Mouse (Mus musculus): ENCODE results near the gene Brwd3. TPM values are rescaled to one million over a fixed set of nuclear protein-coding genes. Genes with fewer than 3 reads are reported as not detected.
A peak's percentile ranks its signal among the peaks of the same experiment; 100 is the strongest.

The Brwd3 gene
- 4.4 and 4.8 TPM in 2 replicates for polyA plus RNA-seq (2016; fragmentation: Nextera tagmentation; extraction: Ambion mirVana)

GRCm38 (mm10) chrX:108834090-108834774 is at the start of gene Brwd3:
Gene Brwd3, minus strand, starts transcription at chrX:108834372.
- H3K4me3 ChIP-seq: peak within 1 kb of the TSS; percentile 66
- H3K27ac ChIP-seq (replicated peaks): peak within 1 kb of the TSS; percentile 87
- H3K9me3 ChIP-seq: no peaks in the 10 kb centered on the region
- H3K27me3 ChIP-seq (replicated peaks; ENCODE audit: low read depth, poor library complexity, severe bottlenecking): no peaks in the 10 kb centered on the region
- H3K4me1 ChIP-seq: no peaks in the 10 kb centered on the region
- H3K36me3 ChIP-seq (replicated peaks): no peaks in the 10 kb centered on the region
- 22% methylated on average over 37 of the region's 39 CpGs for WGBS
- peak; percentile 88 for DNase-seq (ENCODE audit: low spot score)

- Histone ChIP-seq H3K36me3 (replicated peaks) (no peaks in the 10 kb centered on the region), H3K4me3 (no peak overlapping the region), H3K27me3 (replicated peaks; ENCODE audit: low read depth, poor library complexity, severe bottlenecking) (no peaks in the 10 kb centered on the region), H3K9me3 (no peaks in the 10 kb centered on the region), H3K27ac (replicated peaks) (no peak overlapping the region), H3K4me1 (no peaks in the 10 kb centered on the region)
- 86% methylated on average over 4 of the region's 4 CpGs for WGBS
- no peak for DNase-seq (ENCODE audit: low spot score)
These were observed 28.5 kb upstream of the Brwd3 start for GRCm38 (mm10) chrX:108862632-108863031.

- Histone ChIP-seq H3K27me3 (replicated peaks; ENCODE audit: low read depth, poor library complexity, severe bottlenecking) (no peaks in the 10 kb centered on the region), H3K27ac (replicated peaks) (no peak overlapping the region), H3K4me1 (no peaks in the 10 kb centered on the region), H3K9me3 (no peaks in the 10 kb centered on the region), H3K4me3 (no peak overlapping the region), H3K36me3 (replicated peaks) (no peaks in the 10 kb centered on the region)
- DNase-seq (ENCODE audit: low spot score): no peak
- 92% methylated on average over 2 of the region's 2 CpGs for WGBS
These were observed 8.5 kb upstream of the Brwd3 start for GRCm38 (mm10) chrX:108842705-108843104.

GRCm38 (mm10) chrX:108836416-108836815 is 2.2 kb upstream of the Brwd3 start:
- WGBS: 94% methylated on average over 2 of the region's 2 CpGs
- Histone ChIP-seq H3K9me3 (no peaks in the 10 kb centered on the region), H3K4me3 (no peak overlapping the region), H3K27me3 (replicated peaks; ENCODE audit: low read depth, poor library complexity, severe bottlenecking) (no peaks in the 10 kb centered on the region), H3K36me3 (replicated peaks) (no peaks in the 10 kb centered on the region), H3K4me1 (no peaks in the 10 kb centered on the region), H3K27ac (replicated peaks) (no peak overlapping the region)
- no peak for DNase-seq (ENCODE audit: low spot score)

GRCm38 (mm10) chrX:108835233-108835632 is 1.1 kb upstream of the Brwd3 start:
- 74% methylated on average over 5 of the region's 5 CpGs for WGBS
- no peaks in the 10 kb centered on the region for H3K36me3 ChIP-seq (replicated peaks)
- peak overlapping the region; percentile 72; the same call in 1 of the 2 replicates for H3K27ac ChIP-seq (replicated peaks)
- no peaks in the 10 kb centered on the region for H3K4me1 ChIP-seq
- no peaks in the 10 kb centered on the region for H3K27me3 ChIP-seq (replicated peaks; ENCODE audit: low read depth, poor library complexity, severe bottlenecking)
- H3K4me3 ChIP-seq: peak overlapping the region; percentile 66; the same call in 1 of the 2 replicates
- DNase-seq (ENCODE audit: low spot score): no peak
- no peaks in the 10 kb centered on the region for H3K9me3 ChIP-seq

GRCm38 (mm10) chrX:108833381-108834020 is 671 bp downstream of the Brwd3 start:
- peak; percentile 35 for DNase-seq (ENCODE audit: low spot score)
- WGBS: 24% methylated on average over 21 of the region's 21 CpGs
- Histone ChIP-seq H3K4me3 (peak overlapping the region; percentile 66), H3K36me3 (replicated peaks) (no peaks in the 10 kb centered on the region), H3K27ac (replicated peaks) (peak overlapping the region; percentile 87), H3K27me3 (replicated peaks; ENCODE audit: low read depth, poor library complexity, severe bottlenecking) (no peaks in the 10 kb centered on the region), H3K9me3 (no peaks in the 10 kb centered on the region), H3K4me1 (no peaks in the 10 kb centered on the region)

GRCm38 (mm10) chrX:108832674-108833189 is 1.4 kb downstream of the Brwd3 start:
- no peaks in the 10 kb centered on the region for H3K27me3 ChIP-seq (replicated peaks; ENCODE audit: low read depth, poor library complexity, severe bottlenecking)
- H3K4me1 ChIP-seq: no peaks in the 10 kb centered on the region
- 20% methylated on average over 13 of the region's 13 CpGs for WGBS
- H3K27ac ChIP-seq (replicated peaks): peak overlapping the region; percentile 87
- DNase-seq (ENCODE audit: low spot score): peak; percentile 77
- H3K9me3 ChIP-seq: no peaks in the 10 kb centered on the region
- peak overlapping the region; percentile 66 for H3K4me3 ChIP-seq
- H3K36me3 ChIP-seq (replicated peaks): no peaks in the 10 kb centered on the region

GRCm38 (mm10) chrX:108831231-108831630 is 2.9 kb downstream of the Brwd3 start:
- Histone ChIP-seq H3K27ac (replicated peaks) (no peak overlapping the region), H3K4me3 (no peak overlapping the region), H3K4me1 (no peaks in the 10 kb centered on the region), H3K36me3 (replicated peaks) (no peaks in the 10 kb centered on the region), H3K9me3 (no peaks in the 10 kb centered on the region), H3K27me3 (replicated peaks; ENCODE audit: low read depth, poor library complexity, severe bottlenecking) (no peaks in the 10 kb centered on the region)
- DNase-seq (ENCODE audit: low spot score): no peak

GRCm38 (mm10) chrX:108828111-108828510 is 6.1 kb downstream of the Brwd3 start:
- no peak overlapping the region for H3K4me3 ChIP-seq
- peaks cover 14% of the 10 kb centered on the region for H3K36me3 ChIP-seq (replicated peaks)
- WGBS: 70% methylated on average over 2 of the region's 2 CpGs
- no peaks in the 10 kb centered on the region for H3K9me3 ChIP-seq
- no peaks in the 10 kb centered on the region for H3K4me1 ChIP-seq
- no peaks in the 10 kb centered on the region for H3K27me3 ChIP-seq (replicated peaks; ENCODE audit: low read depth, poor library complexity, severe bottlenecking)
- DNase-seq (ENCODE audit: low spot score): no peak
- H3K27ac ChIP-seq (replicated peaks): no peak overlapping the region

GRCm38 (mm10) chrX:108797268-108797667 is 36.9 kb downstream of the Brwd3 start:
- Histone ChIP-seq H3K9me3 (no peaks in the 10 kb centered on the region), H3K4me3 (no peak overlapping the region), H3K27ac (replicated peaks) (no peak overlapping the region), H3K4me1 (no peaks in the 10 kb centered on the region), H3K36me3 (replicated peaks) (no peaks in the 10 kb centered on the region), H3K27me3 (replicated peaks; ENCODE audit: low read depth, poor library complexity, severe bottlenecking) (no peaks in the 10 kb centered on the region)
- WGBS: 81% methylated on average over 3 of the region's 3 CpGs
- DNase-seq (ENCODE audit: low spot score): no peak

- no peaks in the 10 kb centered on the region; the same call in 1 of the 2 replicates for H3K36me3 ChIP-seq (replicated peaks)
- no peak overlapping the region for H3K4me3 ChIP-seq
- H3K4me1 ChIP-seq: no peaks in the 10 kb centered on the region
- DNase-seq (ENCODE audit: low spot score): no peak
- WGBS: 93% methylated on average over 4 of the region's 4 CpGs
- no peak overlapping the region for H3K27ac ChIP-seq (replicated peaks)
- H3K9me3 ChIP-seq: no peaks in the 10 kb centered on the region
- H3K27me3 ChIP-seq (replicated peaks; ENCODE audit: low read depth, poor library complexity, severe bottlenecking): no peaks in the 10 kb centered on the region
These were observed 50.4 kb downstream of the Brwd3 start for GRCm38 (mm10) chrX:108783724-108784123.

GRCm38 (mm10) chrX:108731755-108732154 is 102.4 kb downstream of the Brwd3 start:
- Histone ChIP-seq H3K27me3 (replicated peaks; ENCODE audit: low read depth, poor library complexity, severe bottlenecking) (no peaks in the 10 kb centered on the region), H3K36me3 (replicated peaks) (no peaks in the 10 kb centered on the region), H3K4me1 (0 out of 2 replicates have a peak, but pooled peaks cover 2% of the 10 kb centered on the region), H3K9me3 (no peaks in the 10 kb centered on the region), H3K27ac (replicated peaks) (no peak overlapping the region), H3K4me3 (no peak overlapping the region)
- DNase-seq (ENCODE audit: low spot score): peak; percentile 17

- no peaks in the 10 kb centered on the region for H3K36me3 ChIP-seq (replicated peaks)
- H3K4me3 ChIP-seq: no peak overlapping the region
- H3K27ac ChIP-seq (replicated peaks): no peak overlapping the region
- H3K27me3 ChIP-seq (replicated peaks; ENCODE audit: low read depth, poor library complexity, severe bottlenecking): no peaks in the 10 kb centered on the region
- H3K4me1 ChIP-seq: 0 out of 2 replicates have a peak, but pooled peaks cover 2% of the 10 kb centered on the region
- DNase-seq (ENCODE audit: low spot score): no peak
- 73% methylated on average over 1 of the region's 1 CpGs for WGBS
- no peaks in the 10 kb centered on the region for H3K9me3 ChIP-seq
These were observed 104.6 kb downstream of the Brwd3 start for GRCm38 (mm10) chrX:108729564-108729963.
